Mouse (Mus musculus): ENCODE measurements around the gene Gm49361.

Gene Gm49361

GRCm38 (mm10) chr14:57619487-57619886 lies 126.4 kb downstream of the Gm49361 start:
- DNase-seq (ENCODE audit: low spot score) = no peak

- DNase-seq (ENCODE audit: low spot score) = no peak
These were observed 128.2 kb downstream of the Gm49361 start for GRCm38 (mm10) chr14:57617675-57618074.

- no peak for DNase-seq (ENCODE audit: low spot score)
These were observed 129.5 kb downstream of the Gm49361 start for GRCm38 (mm10) chr14:57616339-57616965.

GRCm38 (mm10) chr14:57615828-57616227 lies 130.1 kb downstream of the Gm49361 start:
- DNase-seq (ENCODE audit: low spot score) = no peak

GRCm38 (mm10) chr14:57611034-57611433 lies 134.9 kb downstream of the Gm49361 start:
- DNase-seq (ENCODE audit: low spot score) = no peak

DNA sequence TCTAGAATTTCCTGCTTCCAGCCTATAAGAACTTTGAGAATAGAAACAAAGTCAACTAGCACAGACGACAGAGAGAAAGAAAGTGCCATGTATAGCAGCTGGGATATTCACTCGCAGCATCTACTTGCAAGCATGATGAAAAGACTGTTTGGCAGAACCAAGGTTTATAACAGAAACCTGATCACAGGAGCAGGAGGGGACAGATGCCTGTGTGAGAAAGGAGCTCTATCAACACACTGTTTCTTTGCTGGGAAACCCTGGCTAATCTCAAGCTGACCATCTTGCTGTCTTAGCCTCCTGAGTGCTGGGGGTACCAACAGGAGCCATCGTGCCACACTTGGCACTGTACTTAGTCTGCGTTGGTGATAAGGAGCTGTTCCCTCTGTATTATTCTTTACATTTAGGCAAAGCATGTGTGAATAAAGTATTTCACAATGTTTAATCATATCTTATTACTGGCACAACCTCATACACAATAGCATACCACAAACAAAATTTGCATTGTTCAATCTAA lies 136.0 kb downstream of the Gm49361 start:
- no peak for DNase-seq (ENCODE audit: low spot score)

DNA sequence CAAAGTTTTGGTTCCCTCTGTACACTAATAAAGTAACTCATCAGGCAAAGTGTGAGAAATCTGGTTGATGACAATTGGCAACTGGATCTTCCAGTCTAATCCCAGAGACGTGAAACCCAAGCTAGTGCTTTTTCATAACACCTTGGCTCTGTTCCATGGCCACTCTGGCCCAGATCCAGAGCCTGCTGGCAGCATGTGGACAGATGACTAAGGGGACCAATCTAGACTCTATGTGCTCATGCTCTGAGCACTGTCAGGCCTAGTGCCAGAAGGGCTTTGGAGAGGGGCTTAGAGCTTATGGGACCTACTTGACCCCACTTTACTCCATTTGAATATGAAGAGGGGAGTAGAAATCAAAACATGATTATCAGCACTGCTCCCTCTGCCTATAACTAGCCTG lies 138.4 kb downstream of the Gm49361 start:
- peak; percentile 79 for DNase-seq (ENCODE audit: low spot score)

GRCm38 (mm10) chr14:57606663-57607365 lies 139.1 kb downstream of the Gm49361 start:
- DNase-seq (ENCODE audit: low spot score) = no peak

DNA sequence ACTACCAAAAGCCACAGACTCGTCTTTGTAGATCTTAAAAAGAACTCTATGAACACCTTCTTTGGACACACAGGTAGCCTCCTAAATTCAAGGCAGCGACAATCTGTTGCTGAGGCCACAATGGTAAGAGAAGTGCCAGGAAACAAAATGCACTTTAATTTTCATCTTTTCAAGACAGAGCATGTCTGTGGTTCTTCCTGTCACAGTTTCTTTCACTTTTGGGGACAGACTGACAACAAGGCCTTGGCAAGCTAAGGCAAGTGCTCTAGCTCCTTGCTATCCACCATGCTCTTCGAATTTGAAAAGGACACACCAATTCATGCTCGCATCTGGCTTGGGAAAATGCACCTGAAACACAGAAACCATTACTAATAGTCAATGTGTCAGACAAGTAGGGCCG lies 152.6 kb downstream of the Gm49361 start:
- DNase-seq (ENCODE audit: low spot score) = no peak
